Mouse (Mus musculus) stomach, embryonic 14.5 days (tissue): ENCODE data around the gene Keap1. TPM values are rescaled to one million over a fixed set of nuclear protein-coding genes. Genes with fewer than 3 reads are reported as not detected.

ENCODE experiments used
- ATAC-seq: fragments of 200-750 bp; cut with Nextera tagmentation; 2 replicates; pipeline ENCODE4 v1.8.0; 2017; ENCODE audit warnings: low read depth, moderate TSS enrichment; ENCODE audit not compliant: insufficient number of reproducible peaks, insufficient read depth, low FRiP score
- H3K27ac ChIP-seq: fragments of 300-500 bp; sonication (generic); 2 replicates; pipeline ENCODE4 v1.5.1; 2014; ENCODE audit warnings: mild to moderate bottlenecking, low read length, moderate library complexity, mixed read lengths
- H3K27me3 ChIP-seq: fragments of 300-500 bp; sonication (generic); 2 replicates; pipeline ENCODE4 v1.6.1; 2014; ENCODE audit warnings: low read length, control low read depth, mixed read lengths; ENCODE audit not compliant: control insufficient read depth, insufficient read depth
- H3K36me3 ChIP-seq: fragments of 300-500 bp; sonication (generic); 2 replicates; pipeline ENCODE4 v1.6.1; 2014; ENCODE audit warnings: mild to moderate bottlenecking, control low read depth, low read length, moderate library complexity, mixed read lengths; ENCODE audit not compliant: control insufficient read depth, insufficient read depth
- H3K4me1 ChIP-seq: fragments of 300-500 bp; sonication (generic); 2 replicates; pipeline ENCODE4 v1.6.1; 2014; ENCODE audit warnings: low read length, control low read depth, mixed read lengths; ENCODE audit not compliant: control insufficient read depth, insufficient read depth
- H3K4me2 ChIP-seq: fragments of 300-500 bp; sonication (generic); replicated peaks from 2 replicates; pipeline ENCODE4 v1.6.1; 2014; ENCODE audit warnings: low read depth, low read length, control low read depth
- H3K4me3 ChIP-seq: fragments of 300-500 bp; sonication (generic); 2 replicates; pipeline ENCODE4 v1.5.1; 2014; ENCODE audit warnings: low read depth, low read length, control low read depth
- H3K9ac ChIP-seq: fragments of 300-500 bp; sonication (generic); replicated peaks from 2 replicates; pipeline ENCODE4 v1.6.1; 2014; ENCODE audit warnings: low read depth, mild to moderate bottlenecking, control low read depth, low read length, moderate library complexity, mixed read lengths
- H3K9me3 ChIP-seq: fragments of 300-500 bp; sonication (generic); 2 replicates; pipeline ENCODE4 v1.6.1; 2016; ENCODE audit warnings: low read depth, low read length, control low read depth; ENCODE audit not compliant: control insufficient read depth
- WGBS: fragments of 180-500 bp; shearing (Covaris S2); extraction: QIAGEN DNeasy Blood & Tissue Kit; methylation state at CpG from one replicate; pipeline ENCODE4 v1.1.7; 2014; 5-methylcytosine and 5-hydroxymethylcytosine counted together
- polyA plus RNA-seq: library from polyadenylated mRNA; unstranded; fragments of >200 nt; fragmentation: Nextera tagmentation; extraction: Ambion mirVana; gene quantifications from 2 replicates; pipeline ENCODE4 v1.2.1, GENCODE M21; 2014

The Keap1 gene
- polyA plus RNA-seq, 1 experiment from 2014 or later = 34.5 TPM

DNA sequence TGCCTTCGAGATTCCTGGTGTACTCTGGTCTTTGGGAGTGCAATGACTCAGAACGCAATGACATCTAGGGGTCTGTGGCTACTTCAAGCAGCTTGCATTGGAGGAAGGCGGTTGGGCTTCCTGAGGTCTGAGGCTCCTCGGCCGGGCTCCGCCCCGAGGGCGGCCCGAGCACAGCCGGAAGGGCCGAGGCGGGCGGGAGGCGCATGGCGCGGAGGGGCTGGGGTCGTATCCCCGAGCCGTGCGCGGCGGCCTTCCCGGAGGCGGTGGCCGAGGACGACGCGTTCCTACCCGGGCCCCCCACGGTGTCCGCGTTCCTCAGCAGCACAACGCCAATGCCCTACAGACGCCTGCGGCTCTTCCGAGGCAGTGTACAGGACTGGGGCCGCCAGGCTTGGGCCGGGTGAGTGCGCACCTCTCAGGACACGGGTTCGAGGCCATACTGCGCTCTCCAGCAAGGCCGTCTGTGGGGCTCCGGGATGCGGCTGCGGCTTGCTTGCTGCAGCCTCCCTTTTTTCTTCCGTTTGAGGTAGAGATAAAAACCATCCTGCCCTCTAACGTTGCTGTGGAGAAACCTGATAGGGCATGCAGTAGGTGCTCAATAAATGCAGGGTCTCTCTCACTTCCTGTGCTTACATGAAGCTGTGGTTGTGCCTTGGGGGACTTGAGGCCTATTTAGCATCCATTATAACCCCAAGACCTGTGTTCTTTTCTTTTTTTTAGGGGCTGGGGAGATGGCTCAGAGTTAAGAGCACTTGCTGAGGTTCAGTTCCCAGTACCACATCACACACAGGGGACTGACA is 57.5 kb downstream of the Keap1 start:
- Histone ChIP-seq H3K4me2 (peak overlapping the region; percentile 59), H3K9me3 (no peaks in the 10 kb centered on the region), H3K4me3 (peak overlapping the region; percentile 35), H3K27ac (no peak overlapping the region), H3K36me3 (no peaks in the 10 kb centered on the region), H3K9ac (peak overlapping the region; percentile 40; the same call in 1 of the 2 replicates), H3K27me3 (no peaks in the 10 kb centered on the region), H3K4me1 (peaks cover 7% of the 10 kb centered on the region; the same call in 1 of the 2 replicates)
- 0 out of 2 replicates have a peak, but pooled peaks have one; percentile 54 for ATAC-seq
- WGBS = 7% methylated on average over 48 of the region's 48 CpGs

GRCm38 (mm10) chr9:21180841-21181240 is 58.3 kb downstream of the Keap1 start:
- H3K9me3 ChIP-seq = no peaks in the 10 kb centered on the region
- no peak overlapping the region for H3K4me3 ChIP-seq
- no peak overlapping the region for H3K9ac ChIP-seq
- no peak for ATAC-seq
- 66% methylated on average over 1 of the region's 1 CpGs for WGBS
- peaks cover 7% of the 10 kb centered on the region; the same call in 1 of the 2 replicates for H3K4me1 ChIP-seq
- H3K27ac ChIP-seq = no peak overlapping the region
- no peaks in the 10 kb centered on the region for H3K27me3 ChIP-seq
- H3K4me2 ChIP-seq = no peak overlapping the region
- H3K36me3 ChIP-seq = no peaks in the 10 kb centered on the region

- no peaks in the 10 kb centered on the region for H3K9me3 ChIP-seq
- H3K27ac ChIP-seq = no peak overlapping the region
- H3K9ac ChIP-seq = no peak overlapping the region
- H3K4me1 ChIP-seq = peaks cover 7% of the 10 kb centered on the region; the same call in 1 of the 2 replicates
- H3K4me3 ChIP-seq = no peak overlapping the region
- H3K4me2 ChIP-seq = no peak overlapping the region
- no peaks in the 10 kb centered on the region for H3K27me3 ChIP-seq
- no peak for ATAC-seq
- no peaks in the 10 kb centered on the region for H3K36me3 ChIP-seq
- WGBS = 55% methylated on average over 4 of the region's 4 CpGs
Observed at GRCm38 (mm10) chr9:21180402-21180801, 58.8 kb downstream of the Keap1 start.

Other genes with a start within 250 kb of the Keap1 start
- gene Mrpl4, start 236.6 kb downstream of the Keap1 start, polyA plus RNA-seq = 136 and 150 TPM in 2 replicates
- gene Icam1, start 223.4 kb downstream of the Keap1 start, polyA plus RNA-seq = 10.6 and 12.5 TPM in 2 replicates
- 0.84 and 1.0 TPM in 2 replicates for gene Icam4, start 210.0 kb downstream of the Keap1 start, polyA plus RNA-seq
- 0.18 TPM in 1 of 2 replicates, not detected in the other for gene Icam5, start 207.3 kb downstream of the Keap1 start, polyA plus RNA-seq
- gene Zglp1, start 172.3 kb downstream of the Keap1 start, polyA plus RNA-seq = 1.8 TPM in 1 of 2 replicates, not detected in the other
- gene Gm49373, start 166.3 kb downstream of the Keap1 start, polyA plus RNA-seq = 0.30 and 0.43 TPM in 2 replicates
- 56.0 and 56.4 TPM in 2 replicates for gene Fdx1l, start 165.7 kb downstream of the Keap1 start, polyA plus RNA-seq
- gene Gm38431, start 147.4 kb downstream of the Keap1 start, polyA plus RNA-seq = 2.0 and 2.3 TPM in 2 replicates
- gene Raver1, start 147.4 kb downstream of the Keap1 start, polyA plus RNA-seq = 68.7 and 74.2 TPM in 2 replicates
- gene Tyk2, start 108.1 kb downstream of the Keap1 start, polyA plus RNA-seq = 10.2 and 10.9 TPM in 2 replicates
- gene Cdc37, start 89.4 kb downstream of the Keap1 start, polyA plus RNA-seq = 283 and 302 TPM in 2 replicates
- 5.4 TPM in 2 replicates for gene Pde4a, start 73.6 kb downstream of the Keap1 start, polyA plus RNA-seq
- 0.27 and 0.48 TPM in 2 replicates for gene S1pr5, start 9.1 kb upstream of the Keap1 start, polyA plus RNA-seq
- 38.8 and 43.5 TPM in 2 replicates for gene Atg4d, start 25.9 kb upstream of the Keap1 start, polyA plus RNA-seq
- gene Kri1, start 48.6 kb upstream of the Keap1 start, polyA plus RNA-seq = 14.1 and 14.7 TPM in 2 replicates
- 47.4 and 48.5 TPM in 2 replicates for gene Cdkn2d, start 52.0 kb upstream of the Keap1 start, polyA plus RNA-seq
- 54.4 and 55.8 TPM in 2 replicates for gene Ap1m2, start 73.0 kb upstream of the Keap1 start, polyA plus RNA-seq
- 122 and 125 TPM in 2 replicates for gene Slc44a2, start 81.3 kb upstream of the Keap1 start, polyA plus RNA-seq
- 184 and 193 TPM in 2 replicates for gene Ilf3, start 128.5 kb upstream of the Keap1 start, polyA plus RNA-seq
- gene Qtrt1, start 172.5 kb upstream of the Keap1 start, polyA plus RNA-seq = 54.2 and 65.4 TPM in 2 replicates
- gene Dnm2, start 185.5 kb upstream of the Keap1 start, polyA plus RNA-seq = 61.6 and 62.4 TPM in 2 replicates